Mouse (Mus musculus): ENCODE measurements at regions not wholly inside any gene's neighbourhood (a gene's known extent, or its start where the extent isn't known, plus 50 kb on each side); places are given as distances from the start of the nearest gene placed in this dataset.

GRCm38 (mm10) chr1:14595961-14596360, 1497.2 kb downstream of the 4930444P10Rik start:
- TF ChIP-seq CTCF (conservative IDR thresholded peaks at IDR 0.05; ENCODE audit: low read length) (no peak), POU5F1 (IDR thresholded peaks at IDR 0.05; ENCODE audit: borderline replicate concordance, low read length) (no peak)
